Mouse (Mus musculus): ENCODE results near the gene Adam19. TPM values are rescaled to one million over a fixed set of nuclear protein-coding genes. Genes with fewer than 3 reads are reported as not detected.

The Adam19 gene
- polyA plus RNA-seq, 1 experiment from 2014 or later, result 9.3 TPM

DNA sequence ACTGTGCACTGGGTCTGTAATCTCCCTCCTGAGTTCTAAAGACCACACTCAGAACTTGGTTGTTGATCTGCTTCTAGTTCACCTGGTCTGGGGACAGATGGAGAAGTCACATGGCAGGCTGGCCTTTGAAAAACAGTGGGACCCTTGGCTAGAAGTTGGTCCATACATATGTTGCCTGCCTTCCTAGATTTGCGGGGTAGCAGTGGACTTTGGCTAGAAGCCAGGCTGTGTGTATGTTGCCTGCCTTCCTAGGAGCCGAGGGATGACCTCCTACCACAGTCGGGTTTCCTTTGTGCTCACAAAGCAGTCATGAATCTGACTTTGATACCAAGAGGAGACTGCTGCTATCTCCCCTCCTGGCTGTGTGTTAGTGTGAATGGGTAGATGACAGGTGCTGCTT lies 41.3 kb downstream of the Adam19 start:
- Histone ChIP-seq H3K36me3 (peaks cover 24% of the 10 kb centered on the region), H3K4me1 (no peaks in the 10 kb centered on the region), H3K4me3 (no peak overlapping the region), H3K9me3 (replicated peaks) (no peaks in the 10 kb centered on the region), H3K27me3 (ENCODE audit: low read depth, poor library complexity, severe bottlenecking) (no peaks in the 10 kb centered on the region), H3K27ac (replicated peaks) (no peak overlapping the region)
- 89% methylated on average over 3 of the region's 3 CpGs for WGBS
- DNase-seq (ENCODE audit: low spot score), result no peak

DNA sequence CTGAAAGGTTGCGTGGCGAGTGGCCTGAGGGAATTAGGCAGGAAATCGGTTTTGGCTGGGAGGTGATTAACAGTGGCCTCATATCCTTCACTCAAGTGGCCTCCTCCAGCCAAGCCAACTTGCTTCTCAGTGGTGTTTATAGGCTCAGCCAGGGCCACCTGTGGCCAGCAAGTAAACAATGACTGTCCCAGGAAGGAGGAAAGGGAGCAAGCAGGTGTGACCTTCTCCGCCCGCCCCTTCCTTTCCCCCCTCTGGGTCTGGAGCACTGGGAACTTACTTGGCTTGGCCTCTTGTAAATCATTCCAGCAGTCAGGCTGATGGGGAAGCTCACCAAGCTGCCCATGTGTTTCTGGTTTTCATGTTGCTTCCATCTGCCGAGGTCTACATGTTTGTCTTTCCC lies 46.3 kb downstream of the Adam19 start:
- Histone ChIP-seq H3K4me1 (no peaks in the 10 kb centered on the region), H3K9me3 (replicated peaks) (no peaks in the 10 kb centered on the region), H3K27ac (replicated peaks) (no peak overlapping the region), H3K36me3 (peaks cover 16% of the 10 kb centered on the region), H3K4me3 (no peak overlapping the region), H3K27me3 (ENCODE audit: low read depth, poor library complexity, severe bottlenecking) (no peaks in the 10 kb centered on the region)
- WGBS, result 80% methylated on average over 6 of the region's 6 CpGs
- no peak for DNase-seq (ENCODE audit: low spot score)

DNA sequence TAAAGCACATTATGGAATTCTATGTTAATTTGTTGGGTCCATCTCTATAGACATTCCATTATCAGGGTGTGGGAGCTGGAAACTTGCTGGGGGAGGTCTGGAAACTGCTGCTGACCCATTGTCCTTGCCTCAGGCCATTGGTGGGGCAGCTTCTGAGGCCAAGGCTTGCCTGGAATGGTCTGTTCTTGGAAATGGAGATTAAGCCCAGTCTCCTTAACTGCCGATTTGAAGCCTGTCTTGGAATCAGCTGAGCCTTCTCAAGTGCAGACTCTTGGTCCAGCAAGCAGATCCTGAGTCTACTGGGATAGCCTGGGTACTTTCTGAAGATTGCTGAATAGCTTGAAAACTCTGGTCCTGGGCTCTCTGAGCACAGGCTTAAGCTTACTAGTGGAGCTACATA lies 51.3 kb downstream of the Adam19 start:
- H3K27me3 ChIP-seq (ENCODE audit: low read depth, poor library complexity, severe bottlenecking), result no peaks in the 10 kb centered on the region
- H3K36me3 ChIP-seq, result no peaks in the 10 kb centered on the region
- H3K4me1 ChIP-seq, result no peaks in the 10 kb centered on the region
- no peak overlapping the region for H3K4me3 ChIP-seq
- no peaks in the 10 kb centered on the region for H3K9me3 ChIP-seq (replicated peaks)
- 85% methylated on average over 1 of the region's 1 CpGs for WGBS
- no peak for DNase-seq (ENCODE audit: low spot score)
- no peak overlapping the region for H3K27ac ChIP-seq (replicated peaks)

DNA sequence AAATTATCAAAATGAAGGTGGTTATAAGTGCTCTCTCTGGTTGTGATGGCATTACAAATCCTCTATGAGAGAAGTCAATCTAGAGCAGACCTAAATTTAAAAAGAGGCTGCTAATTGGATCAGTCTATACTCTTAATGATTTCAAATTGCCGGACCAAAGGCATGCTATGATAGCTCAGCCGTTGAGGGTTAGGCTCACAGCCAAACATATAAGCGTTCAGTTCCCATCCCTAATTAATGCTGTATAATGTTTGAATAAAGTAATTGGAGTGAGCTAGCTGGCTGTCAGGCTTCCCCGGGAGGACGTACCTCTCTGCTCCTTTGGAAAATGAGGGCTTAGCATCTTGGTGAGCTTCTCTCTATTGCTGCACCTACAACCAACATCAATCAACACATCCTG lies 53.4 kb downstream of the Adam19 start:
- Histone ChIP-seq H3K4me3 (no peak overlapping the region), H3K27me3 (ENCODE audit: low read depth, poor library complexity, severe bottlenecking) (no peaks in the 10 kb centered on the region), H3K4me1 (no peaks in the 10 kb centered on the region), H3K9me3 (replicated peaks) (no peaks in the 10 kb centered on the region), H3K27ac (replicated peaks) (no peak overlapping the region), H3K36me3 (no peaks in the 10 kb centered on the region)
- DNase-seq (ENCODE audit: low spot score), result no peak
- 94% methylated on average over 5 of the region's 5 CpGs for WGBS

DNA sequence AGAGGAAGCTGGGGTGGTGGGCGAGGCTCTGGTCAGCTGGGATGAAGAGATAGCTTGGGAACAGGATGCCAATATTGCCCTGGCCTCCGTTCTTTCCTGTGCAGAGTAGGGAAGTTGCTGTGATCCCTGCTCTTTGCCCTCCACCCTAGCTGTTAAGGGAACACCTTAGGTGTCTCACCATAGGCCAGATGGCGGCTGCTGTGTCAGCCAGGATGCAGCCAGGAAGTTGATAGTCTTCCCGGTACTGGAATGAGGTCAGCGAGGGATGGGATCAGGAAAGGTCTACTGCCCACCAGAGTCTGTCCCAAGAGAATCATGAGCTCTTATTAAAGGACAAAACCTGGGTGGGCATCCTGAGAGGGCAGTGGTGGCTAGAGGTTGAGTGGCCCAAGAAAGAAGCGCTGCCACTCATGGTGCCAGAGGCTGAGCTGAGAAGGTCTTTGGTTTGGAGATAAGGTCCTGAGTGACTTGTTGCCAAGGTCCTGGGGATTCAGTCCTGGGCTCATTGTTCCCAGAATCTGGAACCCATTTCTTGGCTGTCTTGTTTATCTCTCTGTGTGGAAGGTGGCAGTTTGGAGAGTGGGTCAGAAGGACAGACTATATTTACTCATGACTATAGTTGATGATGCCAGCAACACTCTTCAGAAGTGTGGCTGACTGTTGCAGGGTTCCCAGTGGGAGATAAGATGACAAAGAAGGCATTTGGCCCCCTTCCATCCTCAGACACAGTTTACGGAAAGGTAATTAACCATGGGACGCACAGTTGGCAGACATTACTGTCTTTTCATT lies 54.6 kb downstream of the Adam19 start:
- WGBS, result 92% methylated on average over 8 of the region's 8 CpGs
- H3K4me1 ChIP-seq, result no peaks in the 10 kb centered on the region
- no peaks in the 10 kb centered on the region for H3K36me3 ChIP-seq
- no peak for DNase-seq (ENCODE audit: low spot score)
- H3K4me3 ChIP-seq, result no peak overlapping the region
- H3K9me3 ChIP-seq (replicated peaks), result no peaks in the 10 kb centered on the region
- H3K27ac ChIP-seq (replicated peaks), result no peak overlapping the region
- no peaks in the 10 kb centered on the region for H3K27me3 ChIP-seq (ENCODE audit: low read depth, poor library complexity, severe bottlenecking)

DNA sequence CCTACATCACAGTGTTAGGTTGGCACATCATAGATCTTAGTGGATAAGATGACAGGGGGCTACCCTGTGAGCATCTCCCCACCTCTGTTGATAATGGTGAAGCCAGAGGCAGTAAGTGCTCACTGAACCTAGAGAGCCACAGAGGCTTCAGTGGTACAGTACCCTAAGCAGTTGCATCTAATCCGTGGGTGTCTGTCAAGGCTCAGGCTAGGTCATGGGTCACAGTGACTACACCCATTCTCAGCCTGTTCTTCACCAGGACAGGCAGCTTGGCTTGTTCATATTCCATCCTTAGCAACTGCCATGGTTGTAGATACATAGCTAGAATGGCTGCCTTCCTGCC lies 55.1 kb downstream of the Adam19 start:
- no peaks in the 10 kb centered on the region for H3K9me3 ChIP-seq (replicated peaks)
- H3K27ac ChIP-seq (replicated peaks), result no peak overlapping the region
- H3K4me1 ChIP-seq, result no peaks in the 10 kb centered on the region
- no peak for DNase-seq (ENCODE audit: low spot score)
- H3K27me3 ChIP-seq (ENCODE audit: low read depth, poor library complexity, severe bottlenecking), result no peaks in the 10 kb centered on the region
- no peak overlapping the region for H3K4me3 ChIP-seq
- no peaks in the 10 kb centered on the region for H3K36me3 ChIP-seq
- 96% methylated on average over 1 of the region's 1 CpGs for WGBS

DNA sequence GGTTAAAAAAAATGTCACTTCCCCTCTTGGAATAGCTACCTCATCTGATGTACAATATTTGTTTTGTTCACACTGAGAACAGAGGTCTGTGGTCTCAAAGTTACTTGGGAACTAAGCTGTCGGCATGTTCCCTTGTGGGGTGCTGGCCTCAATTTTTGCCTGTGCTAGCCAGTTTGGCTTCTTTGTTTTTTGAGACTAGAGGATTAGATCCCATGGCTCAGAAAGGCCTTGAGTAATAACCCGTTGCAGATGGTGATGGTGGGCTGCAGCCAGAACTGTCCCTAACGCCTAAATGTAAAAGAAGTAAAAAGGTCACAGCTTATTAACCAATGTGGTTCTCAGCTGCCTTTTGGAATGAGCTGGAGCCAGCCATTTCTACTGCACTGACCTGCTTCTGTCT lies 57.4 kb downstream of the Adam19 start:
- Histone ChIP-seq H3K36me3 (no peaks in the 10 kb centered on the region), H3K27me3 (ENCODE audit: low read depth, poor library complexity, severe bottlenecking) (no peaks in the 10 kb centered on the region), H3K27ac (replicated peaks) (no peak overlapping the region), H3K9me3 (replicated peaks) (no peaks in the 10 kb centered on the region), H3K4me3 (no peak overlapping the region), H3K4me1 (no peaks in the 10 kb centered on the region)
- WGBS, result 87% methylated on average over 3 of the region's 3 CpGs
- DNase-seq (ENCODE audit: low spot score), result no peak

DNA sequence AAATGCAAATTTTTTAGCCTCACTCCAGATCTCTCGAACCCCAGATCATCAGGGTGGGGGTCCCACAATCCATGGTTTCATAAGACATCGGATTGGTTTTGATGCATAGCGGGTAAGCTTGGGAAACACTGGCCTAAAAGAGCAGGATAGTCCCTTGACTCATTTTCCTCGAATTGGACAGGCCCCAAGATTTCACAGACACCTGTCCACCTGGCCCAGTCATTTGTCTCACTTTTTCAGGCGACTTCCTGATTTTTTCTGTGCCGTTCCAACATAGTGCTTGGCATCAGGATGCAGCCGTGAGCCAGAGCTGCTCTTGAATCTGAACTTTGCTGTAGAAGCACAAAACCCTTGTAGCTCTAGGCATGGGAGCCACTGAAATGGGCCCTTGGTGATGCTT lies 58.4 kb downstream of the Adam19 start:
- DNase-seq (ENCODE audit: low spot score), result no peak
- Histone ChIP-seq H3K27me3 (ENCODE audit: low read depth, poor library complexity, severe bottlenecking) (no peaks in the 10 kb centered on the region), H3K27ac (replicated peaks) (no peak overlapping the region), H3K9me3 (replicated peaks) (no peaks in the 10 kb centered on the region), H3K4me1 (no peaks in the 10 kb centered on the region), H3K4me3 (no peak overlapping the region), H3K36me3 (no peaks in the 10 kb centered on the region)
- 89% methylated on average over 7 of the region's 7 CpGs for WGBS

DNA sequence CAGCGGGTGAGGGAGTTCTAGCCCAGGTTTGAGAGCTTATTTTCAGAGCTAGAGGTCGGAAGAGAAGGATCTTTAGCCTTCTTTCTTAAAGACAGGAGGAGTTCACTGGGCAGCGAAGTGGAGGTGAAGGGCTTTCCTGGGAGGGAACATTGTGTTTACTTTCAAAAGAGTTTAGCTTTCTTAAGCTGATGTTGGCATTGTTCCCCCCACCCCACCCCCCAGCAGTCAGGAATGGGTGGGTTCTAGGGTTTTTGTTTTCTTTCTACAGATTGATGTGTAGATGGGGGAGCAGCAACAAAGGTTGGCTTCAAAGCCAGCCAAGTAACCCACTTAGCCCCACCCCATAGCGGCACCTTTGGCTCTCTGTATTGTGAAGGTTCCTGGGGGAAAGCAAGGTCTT lies 59.2 kb downstream of the Adam19 start:
- Histone ChIP-seq H3K27me3 (ENCODE audit: low read depth, poor library complexity, severe bottlenecking) (no peaks in the 10 kb centered on the region), H3K4me1 (no peaks in the 10 kb centered on the region), H3K4me3 (no peak overlapping the region), H3K9me3 (replicated peaks) (no peaks in the 10 kb centered on the region), H3K36me3 (no peaks in the 10 kb centered on the region), H3K27ac (replicated peaks) (no peak overlapping the region)
- DNase-seq (ENCODE audit: low spot score), result no peak
- 66% methylated on average over 4 of the region's 4 CpGs for WGBS

DNA sequence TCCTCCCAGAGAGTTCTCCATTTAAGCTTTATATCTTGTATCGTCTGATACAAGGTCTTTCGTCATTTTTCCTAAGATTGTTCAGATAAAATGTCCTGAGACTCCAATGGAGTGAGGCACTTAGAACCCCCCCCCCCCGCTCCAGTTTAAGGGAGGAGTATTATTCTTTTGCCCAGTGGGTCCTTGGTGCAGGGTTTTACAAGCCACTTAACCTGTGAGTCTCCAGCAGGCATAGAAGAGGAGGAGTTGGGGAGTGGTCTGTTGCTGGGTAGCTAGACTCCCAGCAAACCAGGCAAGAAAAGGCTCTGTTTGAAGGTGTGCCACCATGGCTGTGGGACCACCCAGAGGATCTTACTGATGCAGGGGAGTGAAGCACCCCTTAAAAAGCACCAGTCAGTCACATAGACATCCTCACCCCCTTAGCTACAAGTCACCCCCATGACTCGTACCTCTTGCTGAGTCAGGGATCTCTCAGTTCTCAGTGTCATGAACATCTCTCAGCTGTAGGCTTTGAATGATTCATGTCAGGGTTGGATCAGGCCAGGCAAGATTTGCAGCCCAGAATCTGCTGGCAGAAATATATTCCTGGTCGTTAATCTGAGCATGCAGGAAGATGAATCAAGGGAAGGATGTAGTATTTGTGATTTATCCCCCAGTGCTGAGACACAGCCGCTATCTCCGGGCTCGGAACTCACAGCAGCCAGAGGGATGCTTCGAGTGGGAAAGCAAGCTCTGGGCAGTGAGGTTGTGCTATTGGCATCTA lies 59.8 kb downstream of the Adam19 start:
- Histone ChIP-seq H3K4me1 (no peaks in the 10 kb centered on the region), H3K9me3 (replicated peaks) (no peaks in the 10 kb centered on the region), H3K36me3 (no peaks in the 10 kb centered on the region), H3K4me3 (no peak overlapping the region), H3K27ac (replicated peaks) (no peak overlapping the region), H3K27me3 (ENCODE audit: low read depth, poor library complexity, severe bottlenecking) (no peaks in the 10 kb centered on the region)
- no peak for DNase-seq (ENCODE audit: low spot score)
- 88% methylated on average over 9 of the region's 9 CpGs for WGBS

DNA sequence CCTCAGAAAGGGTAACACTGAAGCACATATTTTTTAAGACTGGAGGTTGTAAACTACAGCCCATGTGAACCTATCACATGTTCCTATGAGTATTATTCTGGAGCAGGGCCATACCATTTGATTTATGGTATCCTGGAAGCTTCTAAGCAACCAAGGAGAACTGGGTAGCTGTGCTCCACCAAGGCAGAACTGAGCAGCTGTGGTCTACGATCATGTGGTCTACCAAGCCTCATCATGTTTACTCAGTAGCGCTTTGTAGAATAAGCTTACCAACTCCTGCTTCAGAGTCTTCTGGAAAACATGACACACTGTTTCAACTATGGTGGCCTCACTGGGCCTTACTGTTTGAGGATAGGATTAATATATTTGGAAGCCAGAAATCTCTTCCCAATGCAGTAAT lies 60.7 kb downstream of the Adam19 start:
- Histone ChIP-seq H3K4me1 (no peaks in the 10 kb centered on the region), H3K9me3 (replicated peaks) (no peaks in the 10 kb centered on the region), H3K4me3 (no peak overlapping the region), H3K27me3 (ENCODE audit: low read depth, poor library complexity, severe bottlenecking) (no peaks in the 10 kb centered on the region), H3K27ac (replicated peaks) (no peak overlapping the region), H3K36me3 (no peaks in the 10 kb centered on the region)
- WGBS, result 93% methylated on average over 2 of the region's 2 CpGs
- DNase-seq (ENCODE audit: low spot score), result no peak

DNA sequence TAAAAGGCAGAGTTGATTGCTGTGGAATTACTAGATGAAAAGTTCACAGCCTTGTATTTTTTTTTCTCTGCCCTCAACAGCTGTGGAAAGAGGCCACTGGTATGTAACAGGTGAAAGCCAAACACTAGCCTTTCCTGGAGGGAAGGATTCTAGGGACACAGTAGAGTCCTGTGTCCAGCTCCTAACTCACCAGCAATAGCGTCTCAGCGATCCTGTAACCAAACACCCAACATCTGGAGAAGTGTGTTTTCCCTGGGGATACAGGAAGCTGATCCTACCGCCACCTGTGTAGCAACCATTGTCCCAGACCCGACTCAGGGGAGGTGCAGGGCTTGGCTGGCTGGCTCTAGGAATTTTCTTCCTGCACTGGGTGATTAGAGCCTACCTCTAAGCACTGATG lies 63.8 kb downstream of the Adam19 start:
- Histone ChIP-seq H3K27me3 (ENCODE audit: low read depth, poor library complexity, severe bottlenecking) (no peaks in the 10 kb centered on the region), H3K27ac (replicated peaks) (no peak overlapping the region), H3K9me3 (replicated peaks) (no peaks in the 10 kb centered on the region), H3K4me1 (no peaks in the 10 kb centered on the region), H3K36me3 (no peaks in the 10 kb centered on the region), H3K4me3 (no peak overlapping the region)
- DNase-seq (ENCODE audit: low spot score), result no peak
- 30% methylated on average over 4 of the region's 4 CpGs for WGBS

DNA sequence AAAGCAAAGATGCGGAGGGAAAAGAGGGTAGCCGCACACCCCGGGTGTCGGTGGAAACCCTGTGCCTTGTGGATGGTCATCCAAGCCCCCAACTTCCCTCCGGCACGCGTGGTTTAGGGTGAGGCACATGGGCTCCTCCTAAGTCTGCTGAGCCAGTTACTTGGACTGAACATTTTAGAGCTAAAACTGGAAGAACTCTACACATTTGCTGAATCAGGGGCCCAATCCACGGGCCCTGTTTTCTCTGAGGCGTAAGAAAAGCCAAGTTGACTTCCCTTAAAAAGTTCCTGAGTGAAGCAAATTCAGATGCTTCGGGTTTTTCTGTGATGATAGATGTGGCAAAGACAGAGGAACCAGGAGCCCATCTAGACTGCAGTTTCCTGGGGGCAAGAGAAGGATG lies 64.3 kb downstream of the Adam19 start:
- H3K36me3 ChIP-seq, result no peaks in the 10 kb centered on the region
- 90% methylated on average over 10 of the region's 10 CpGs for WGBS
- no peaks in the 10 kb centered on the region for H3K9me3 ChIP-seq (replicated peaks)
- no peaks in the 10 kb centered on the region for H3K4me1 ChIP-seq
- no peak for DNase-seq (ENCODE audit: low spot score)
- H3K27me3 ChIP-seq (ENCODE audit: low read depth, poor library complexity, severe bottlenecking), result no peaks in the 10 kb centered on the region
- H3K27ac ChIP-seq (replicated peaks), result no peak overlapping the region
- H3K4me3 ChIP-seq, result no peak overlapping the region

Measured in midbrain, embryonic 10.5 days (tissue).